Mouse (Mus musculus): ENCODE results near the gene Ttc23. TPM values are rescaled to one million over a fixed set of nuclear protein-coding genes. Genes with fewer than 3 reads are reported as not detected.

Ttc23 gene
- polyA plus RNA-seq, 1 experiment, result 2.2 TPM

- under 1% methylated on average over 55 of the region's 55 CpGs for WGBS
- peaks cover 4% of the 10 kb centered on the region for H3K36me3 ChIP-seq (ENCODE audit: control insufficient read depth, insufficient read depth, low read length)
- peak within 1 kb of the TSS; percentile 67 for H3K27ac ChIP-seq (ENCODE audit: insufficient read depth, low read depth, low read length)
- peak within 1 kb of the TSS; percentile 80 for H3K4me3 ChIP-seq (ENCODE audit: low read depth, low read length)
- TF ChIP-seq CTCF (IDR thresholded peaks at IDR 0.05; ENCODE audit: extremely low read depth, insufficient read length, insufficient replicate concordance, low read depth, low read length), result no peak
- TF ChIP-seq POLR2A (IDR thresholded peaks at IDR 0.05; ENCODE audit: low read depth, low read length), result peak; percentile 92
- H3K4me1 ChIP-seq (ENCODE audit: control insufficient read depth, insufficient read depth, insufficient read length, low read length), result no peaks in the 10 kb centered on the region
- no peaks in the 10 kb centered on the region for H3K27me3 ChIP-seq (ENCODE audit: control insufficient read depth, insufficient read depth, low read length)
Measured at GRCm38 (mm10) chr7:67644833-67645680, 2.2 kb upstream of the Ttc23 start, which contains the start of gene Lrrc28. Lrrc28 (minus strand) TSS chr7:67645268.

- Histone ChIP-seq H3K27ac (ENCODE audit: insufficient read depth, low read depth, low read length) (peak overlapping the region; percentile 67), H3K4me1 (ENCODE audit: control insufficient read depth, insufficient read depth, insufficient read length, low read length) (no peaks in the 10 kb centered on the region), H3K4me3 (ENCODE audit: low read depth, low read length) (peak overlapping the region; percentile 80), H3K27me3 (ENCODE audit: control insufficient read depth, insufficient read depth, low read length) (no peaks in the 10 kb centered on the region), H3K36me3 (ENCODE audit: control insufficient read depth, insufficient read depth, low read length) (peaks cover 4% of the 10 kb centered on the region)
- TF ChIP-seq POLR2A (IDR thresholded peaks at IDR 0.05; ENCODE audit: low read depth, low read length), result no peak
- TF ChIP-seq CTCF (IDR thresholded peaks at IDR 0.05; ENCODE audit: extremely low read depth, insufficient read length, insufficient replicate concordance, low read depth, low read length), result no peak
- WGBS, result under 1% methylated on average over 15 of the region's 15 CpGs
Measured at GRCm38 (mm10) chr7:67645681-67646014, 1.6 kb upstream of the Ttc23 start.

DNA sequence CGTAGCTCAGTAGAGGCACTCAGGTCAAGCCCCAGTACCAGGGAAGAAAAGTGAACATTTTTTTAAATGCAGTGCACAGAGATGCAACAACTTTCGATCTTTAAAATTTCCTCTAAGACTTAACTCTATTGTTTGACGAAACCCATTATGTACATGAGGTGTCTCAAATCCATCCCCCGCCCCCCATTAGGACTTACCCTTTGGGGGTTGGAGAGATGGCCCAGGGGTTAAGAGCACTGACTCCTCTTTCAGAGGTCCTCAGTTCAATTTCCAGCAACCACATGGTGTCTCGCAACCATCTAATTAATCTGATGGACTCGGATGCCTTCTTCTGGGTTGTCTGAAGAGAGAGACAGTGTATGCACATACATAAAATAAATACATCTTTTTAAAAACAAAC, 1.1 kb upstream of the Ttc23 start:
- Histone ChIP-seq H3K27ac (ENCODE audit: insufficient read depth, low read depth, low read length) (peak overlapping the region; percentile 67), H3K36me3 (ENCODE audit: control insufficient read depth, insufficient read depth, low read length) (no peaks in the 10 kb centered on the region), H3K4me3 (ENCODE audit: low read depth, low read length) (0 out of 2 replicates have a peak overlapping the region, but pooled peaks have one; percentile 15), H3K27me3 (ENCODE audit: control insufficient read depth, insufficient read depth, low read length) (no peaks in the 10 kb centered on the region), H3K4me1 (ENCODE audit: control insufficient read depth, insufficient read depth, insufficient read length, low read length) (no peaks in the 10 kb centered on the region)
- TF ChIP-seq POLR2A (IDR thresholded peaks at IDR 0.05; ENCODE audit: low read depth, low read length) (no peak), CTCF (IDR thresholded peaks at IDR 0.05; ENCODE audit: extremely low read depth, insufficient read length, insufficient replicate concordance, low read depth, low read length) (no peak)
- WGBS, result 9% methylated on average over 6 of the region's 6 CpGs

DNA sequence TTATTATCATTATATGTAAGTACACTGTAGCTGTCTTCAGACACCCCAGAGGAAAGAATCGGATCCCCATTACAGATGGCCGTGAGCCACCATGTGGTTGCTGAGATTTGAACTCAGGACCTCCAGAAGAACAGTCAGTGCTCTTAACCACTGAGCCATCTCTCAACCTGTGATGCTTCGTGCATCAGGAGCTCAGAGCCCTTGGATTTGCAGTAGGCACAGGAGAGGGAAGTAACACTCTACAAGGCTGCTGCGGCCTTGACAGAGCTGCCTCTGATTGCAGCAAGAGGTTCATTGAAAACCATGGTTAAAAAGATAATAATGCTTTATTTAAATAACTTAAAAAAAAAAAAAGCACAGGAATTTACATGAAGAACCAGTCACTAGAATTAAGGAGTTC, 1.2 kb downstream of the Ttc23 start:
- Histone ChIP-seq H3K36me3 (ENCODE audit: control insufficient read depth, insufficient read depth, low read length) (no peaks in the 10 kb centered on the region), H3K4me3 (ENCODE audit: low read depth, low read length) (peak overlapping the region; percentile 24; the same call in 1 of the 2 replicates)
- 47% methylated on average over 4 of the region's 4 CpGs for WGBS

GRCm38 (mm10) chr7:67652211-67652610, 5.0 kb downstream of the Ttc23 start:
- H3K27ac ChIP-seq (ENCODE audit: insufficient read depth, low read depth, low read length), result no peak overlapping the region
- H3K36me3 ChIP-seq (ENCODE audit: control insufficient read depth, insufficient read depth, low read length), result no peaks in the 10 kb centered on the region
- H3K27me3 ChIP-seq (ENCODE audit: control insufficient read depth, insufficient read depth, low read length), result no peaks in the 10 kb centered on the region
- no peaks in the 10 kb centered on the region for H3K4me1 ChIP-seq (ENCODE audit: control insufficient read depth, insufficient read depth, insufficient read length, low read length)
- WGBS, result 66% methylated on average over 5 of the region's 5 CpGs
- no peak overlapping the region for H3K4me3 ChIP-seq (ENCODE audit: low read depth, low read length)
- TF ChIP-seq CTCF (IDR thresholded peaks at IDR 0.05; ENCODE audit: extremely low read depth, insufficient read length, insufficient replicate concordance, low read depth, low read length) (no peak), POLR2A (IDR thresholded peaks at IDR 0.05; ENCODE audit: low read depth, low read length) (no peak)

More for the DNA sequence above, 1.2 kb downstream of the Ttc23 start:
- Histone ChIP-seq H3K27me3 (ENCODE audit: control insufficient read depth, insufficient read depth, low read length) (no peaks in the 10 kb centered on the region), H3K27ac (ENCODE audit: insufficient read depth, low read depth, low read length) (no peak overlapping the region), H3K4me1 (ENCODE audit: control insufficient read depth, insufficient read depth, insufficient read length, low read length) (no peaks in the 10 kb centered on the region)
- no peak for TF ChIP-seq POLR2A (IDR thresholded peaks at IDR 0.05; ENCODE audit: low read depth, low read length)
- TF ChIP-seq CTCF (IDR thresholded peaks at IDR 0.05; ENCODE audit: extremely low read depth, insufficient read length, insufficient replicate concordance, low read depth, low read length), result no peak

- H3K36me3 ChIP-seq (ENCODE audit: control insufficient read depth, insufficient read depth, low read length), result no peaks in the 10 kb centered on the region
- H3K4me3 ChIP-seq (ENCODE audit: low read depth, low read length), result no peak overlapping the region
- no peak overlapping the region for H3K27ac ChIP-seq (ENCODE audit: insufficient read depth, low read depth, low read length)
- H3K4me1 ChIP-seq (ENCODE audit: control insufficient read depth, insufficient read depth, insufficient read length, low read length), result no peaks in the 10 kb centered on the region
- TF ChIP-seq POLR2A (IDR thresholded peaks at IDR 0.05; ENCODE audit: low read depth, low read length), result no peak
- no peak for TF ChIP-seq CTCF (IDR thresholded peaks at IDR 0.05; ENCODE audit: extremely low read depth, insufficient read length, insufficient replicate concordance, low read depth, low read length)
- 76% methylated on average over 7 of the region's 7 CpGs for WGBS
- no peaks in the 10 kb centered on the region for H3K27me3 ChIP-seq (ENCODE audit: control insufficient read depth, insufficient read depth, low read length)
Measured at GRCm38 (mm10) chr7:67654668-67655067, 7.5 kb downstream of the Ttc23 start.

DNA sequence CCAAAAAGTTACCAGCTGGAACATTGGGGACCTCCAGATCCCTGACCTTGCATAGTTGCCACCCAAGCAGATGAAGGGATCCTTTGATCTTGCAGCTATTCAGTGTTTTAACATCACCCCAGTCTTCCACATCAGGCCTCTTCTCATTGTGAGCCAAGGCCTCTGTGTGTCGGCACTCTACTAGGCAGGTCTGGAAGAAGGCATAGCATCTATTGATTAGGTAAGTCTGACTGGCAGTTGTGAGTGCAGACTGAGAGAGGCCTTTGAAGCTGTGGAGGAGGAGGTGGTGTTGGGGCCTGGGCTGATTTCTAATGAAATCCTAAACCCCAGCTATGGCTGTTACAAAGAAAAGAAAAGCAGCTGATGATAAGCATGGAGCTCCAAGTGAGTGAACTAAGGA, 8.0 kb downstream of the Ttc23 start:
- TF ChIP-seq POLR2A (IDR thresholded peaks at IDR 0.05; ENCODE audit: low read depth, low read length) (no peak), CTCF (IDR thresholded peaks at IDR 0.05; ENCODE audit: extremely low read depth, insufficient read length, insufficient replicate concordance, low read depth, low read length) (no peak)
- Histone ChIP-seq H3K27ac (ENCODE audit: insufficient read depth, low read depth, low read length) (no peak overlapping the region), H3K4me3 (ENCODE audit: low read depth, low read length) (no peak overlapping the region), H3K4me1 (ENCODE audit: control insufficient read depth, insufficient read depth, insufficient read length, low read length) (no peaks in the 10 kb centered on the region; the same call in 1 of the 2 replicates), H3K36me3 (ENCODE audit: control insufficient read depth, insufficient read depth, low read length) (no peaks in the 10 kb centered on the region), H3K27me3 (ENCODE audit: control insufficient read depth, insufficient read depth, low read length) (no peaks in the 10 kb centered on the region)
- 58% methylated on average over 1 of the region's 1 CpGs for WGBS
